Mouse (Mus musculus): ENCODE measurements around the gene Adra2c.

Adra2c gene

DNA sequence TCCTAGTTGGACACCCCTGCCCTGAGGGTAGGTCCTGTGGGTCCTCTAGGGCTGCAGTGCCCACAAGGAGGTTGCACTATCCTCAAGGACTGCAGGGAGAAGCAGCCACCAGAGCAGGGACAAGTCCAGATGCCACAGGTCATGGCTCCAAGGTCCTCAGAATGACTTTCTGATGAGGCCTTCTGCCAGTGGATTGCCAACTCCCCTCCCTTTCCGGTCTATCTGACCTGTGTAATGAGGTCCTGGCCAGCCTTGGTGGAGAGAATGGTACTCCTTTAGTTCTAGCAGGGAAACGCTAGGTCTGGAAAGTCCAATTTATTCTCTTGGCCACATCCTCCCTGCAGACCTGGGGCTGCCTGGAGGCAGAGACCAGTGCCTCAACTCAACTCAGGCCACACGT, at the start of gene Adra2c:
Gene Adra2c (plus strand): TSS at position 301 of the 400 bp plus-strand sequence.
- peak; percentile 25 for DNase-seq

DNA sequence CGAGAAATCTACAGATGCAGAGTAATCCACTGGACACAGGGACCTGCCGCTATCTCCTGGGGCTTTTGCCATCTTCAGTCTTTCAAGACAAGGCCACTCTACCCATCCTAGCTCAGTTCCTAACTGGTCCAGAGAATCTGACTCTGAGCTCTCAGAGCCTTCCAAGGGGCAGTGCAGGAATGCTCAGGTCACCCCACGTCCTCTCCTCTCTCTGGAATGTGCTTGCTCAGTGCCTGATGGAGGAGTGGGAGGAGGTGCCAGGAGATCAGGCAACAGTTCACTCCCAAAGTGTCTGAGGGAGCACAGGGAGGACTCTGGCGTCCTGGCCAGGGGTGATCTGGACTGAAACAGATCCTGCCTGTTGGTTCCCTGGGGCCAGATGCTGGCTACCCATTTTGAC, 45.0 kb upstream of the Adra2c start:
- DNase-seq: no peak

- no peak for DNase-seq
These were observed 40.4 kb upstream of the Adra2c start for GRCm38 (mm10) chr5:35237757-35238156.

GRCm38 (mm10) chr5:35238627-35239026, 39.5 kb upstream of the Adra2c start:
- peak; percentile 87 for DNase-seq

GRCm38 (mm10) chr5:35241556-35241955, 36.6 kb upstream of the Adra2c start:
- DNase-seq: no peak

- no peak for DNase-seq
These were observed 33.9 kb upstream of the Adra2c start for GRCm38 (mm10) chr5:35244204-35244603.

DNA sequence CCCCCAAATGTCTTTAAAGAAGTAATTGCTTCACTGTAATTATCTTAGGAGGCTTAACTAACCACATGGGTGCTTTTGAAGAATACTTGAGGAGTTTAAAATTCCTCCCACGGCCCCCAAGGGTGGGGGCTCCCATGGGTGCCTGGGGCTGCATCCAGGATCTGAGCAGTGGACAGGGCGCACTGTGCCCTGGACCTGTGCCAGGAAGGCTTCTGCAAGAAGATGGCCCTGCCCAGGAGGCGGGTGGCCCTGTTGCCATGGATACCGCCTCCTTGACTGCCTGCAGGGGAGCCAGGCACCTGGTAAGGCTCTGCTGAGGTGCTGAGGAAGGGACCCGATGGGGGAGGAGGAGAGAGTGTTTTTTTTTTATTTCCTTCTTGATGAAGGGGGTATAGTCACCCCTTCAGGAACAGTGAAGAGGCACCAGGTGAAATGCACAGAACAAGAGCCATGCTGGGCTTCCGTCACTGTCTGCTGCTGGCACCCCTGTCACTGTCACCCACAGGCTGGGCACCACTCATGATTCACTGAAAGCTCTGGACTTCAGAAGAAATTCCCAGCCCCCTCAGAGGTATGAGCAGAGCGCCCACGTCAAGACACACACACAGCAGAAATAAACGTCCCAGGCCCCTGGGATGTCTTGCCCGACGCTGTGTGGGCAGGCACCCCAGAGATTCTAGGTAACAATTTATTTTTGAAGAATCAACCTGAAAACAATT, 32.4 kb upstream of the Adra2c start:
- DNase-seq: no peak

DNA sequence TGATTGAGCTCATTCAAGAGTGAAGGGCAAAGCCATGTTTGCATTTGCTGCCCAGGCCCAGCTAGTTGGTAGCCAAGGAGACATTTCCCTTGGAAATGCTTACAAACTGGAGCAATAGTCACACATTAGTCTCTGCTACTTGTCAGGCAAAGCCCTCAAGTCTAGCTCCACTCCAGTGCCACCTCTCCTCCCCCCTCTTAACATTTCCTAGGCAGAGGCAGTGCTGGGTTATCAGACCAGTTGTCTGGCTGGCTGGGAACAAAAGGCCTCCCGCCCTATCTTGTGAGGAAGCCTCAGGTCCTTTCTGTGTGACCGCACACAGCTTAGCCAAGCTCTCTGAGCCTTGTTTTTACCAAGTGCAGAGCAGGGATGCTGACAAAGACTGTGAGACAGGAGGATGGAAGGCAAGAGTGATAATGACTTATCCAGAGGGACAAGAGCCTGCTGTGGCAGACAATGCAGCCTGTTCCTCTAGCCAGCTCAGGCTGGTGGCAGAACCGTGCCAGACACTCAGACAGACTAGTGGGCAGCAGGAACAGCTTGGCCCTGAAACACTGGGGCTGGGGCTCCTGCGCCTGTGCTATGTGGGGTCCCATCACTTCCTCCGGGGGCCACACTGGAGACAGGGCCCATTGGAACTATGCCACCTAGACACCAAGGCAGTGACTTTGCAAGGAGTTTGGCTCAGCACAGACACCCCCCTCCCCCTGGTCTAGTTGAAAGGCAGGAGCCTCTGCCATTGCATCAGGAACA, 23.0 kb upstream of the Adra2c start:
- no peak for DNase-seq

- DNase-seq: no peak
These were observed 14.4 kb upstream of the Adra2c start for GRCm38 (mm10) chr5:35263716-35264115.

- no peak for DNase-seq
These were observed 10.6 kb upstream of the Adra2c start for GRCm38 (mm10) chr5:35267486-35267885.

- no peak for DNase-seq
These were observed 2.8 kb upstream of the Adra2c start for GRCm38 (mm10) chr5:35275356-35275755.

DNA sequence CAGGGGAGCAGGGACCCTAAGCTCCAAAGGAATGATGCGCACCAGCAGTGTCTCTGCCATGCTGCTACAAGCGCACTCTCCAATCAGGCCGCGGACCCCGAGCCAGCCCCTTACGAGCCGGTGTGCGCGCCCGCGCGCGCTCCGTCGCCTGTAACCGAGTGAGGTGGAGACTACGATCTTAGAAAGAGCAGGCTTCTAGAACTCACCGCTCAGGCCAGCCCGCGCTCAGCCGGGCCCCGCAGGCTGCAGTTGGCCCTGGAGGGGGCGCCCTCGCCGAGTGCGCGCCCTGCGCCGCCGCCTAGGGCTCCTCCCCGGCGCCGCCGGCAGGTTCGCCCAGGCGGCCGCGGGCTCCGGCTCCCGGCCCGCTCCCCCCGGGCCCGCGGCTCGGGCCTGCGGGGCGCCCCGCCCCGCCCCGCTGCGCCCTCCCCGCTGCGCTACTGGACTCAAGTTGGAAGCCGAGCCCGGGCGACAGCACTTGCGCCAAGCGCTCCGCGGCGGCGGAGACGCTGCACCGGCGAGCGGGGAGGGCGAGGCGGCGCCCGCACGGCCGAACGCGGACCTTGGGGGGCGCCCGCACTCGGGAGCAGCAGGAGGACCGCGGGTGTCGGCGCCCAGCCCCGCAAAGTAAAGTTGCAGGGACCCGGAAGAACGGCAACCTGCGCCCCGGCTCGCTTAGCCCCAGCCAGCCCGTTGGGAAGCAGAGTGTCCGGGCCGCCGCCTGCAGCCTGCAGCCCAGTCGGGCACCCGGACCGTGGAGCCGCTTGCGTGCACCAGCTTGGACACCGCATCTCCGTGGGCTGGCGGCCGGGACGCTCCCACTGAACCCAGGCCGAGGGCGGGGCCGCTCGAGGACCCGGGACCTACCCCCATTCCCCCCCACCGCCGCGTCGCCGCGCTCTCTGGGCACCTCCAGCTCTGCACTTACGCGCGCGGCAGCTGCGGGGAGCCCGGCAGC, 899 bp downstream of the Adra2c start:
- peak; percentile 84 for DNase-seq

GRCm38 (mm10) chr5:35279696-35280001, 1.5 kb downstream of the Adra2c start:
- no peak for DNase-seq

- peak; percentile 69 for DNase-seq
These were observed 2.1 kb downstream of the Adra2c start for GRCm38 (mm10) chr5:35280002-35280782.

GRCm38 (mm10) chr5:35280783-35281165, 2.7 kb downstream of the Adra2c start:
- DNase-seq: no peak

GRCm38 (mm10) chr5:35285281-35285680, 7.2 kb downstream of the Adra2c start:
- DNase-seq: no peak

DNA sequence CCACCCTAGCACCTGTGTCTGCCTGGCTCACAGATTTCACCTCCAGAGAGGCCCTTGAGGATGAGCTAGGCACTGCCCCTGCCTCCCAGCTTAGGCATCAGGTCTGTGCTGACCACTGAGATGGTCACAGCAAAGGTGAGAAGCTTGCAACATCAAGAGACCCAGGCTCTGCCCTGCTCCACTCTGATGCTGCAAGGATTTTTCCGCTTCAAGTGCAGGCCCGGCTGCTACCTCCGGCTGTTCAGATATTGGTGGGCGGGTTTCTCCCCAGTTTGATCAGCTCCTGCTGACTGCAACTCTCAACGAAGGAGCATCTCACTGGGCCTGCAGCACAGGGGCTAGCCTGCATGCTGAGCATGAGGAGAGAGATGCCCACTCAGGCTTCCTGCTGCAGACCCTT, 8.1 kb downstream of the Adra2c start:
- no peak for DNase-seq

DNA sequence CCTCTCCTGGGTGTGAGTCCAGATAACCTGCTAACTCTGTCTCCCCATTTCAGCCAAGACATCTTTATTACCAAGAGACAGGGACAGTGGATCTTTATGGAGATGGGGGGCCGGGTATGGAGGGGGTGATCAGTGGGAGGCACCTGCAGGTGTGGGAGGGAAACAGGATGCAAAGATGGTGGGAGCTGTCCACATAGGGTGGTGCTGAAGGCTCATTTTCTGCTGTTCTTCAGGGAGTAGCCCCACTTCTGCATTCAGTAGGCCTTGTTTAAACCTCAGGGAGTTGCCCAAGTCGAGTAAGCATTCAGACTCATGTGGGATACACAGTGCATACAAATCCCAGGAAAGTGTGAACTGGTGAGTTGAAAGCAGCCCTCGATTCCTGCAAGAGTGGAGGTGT, 21.5 kb downstream of the Adra2c start:
- no peak for DNase-seq

GRCm38 (mm10) chr5:35304191-35304590, 26.1 kb downstream of the Adra2c start:
- DNase-seq: peak; percentile 48

- peak; percentile 93 for DNase-seq
These were observed 27.2 kb downstream of the Adra2c start for GRCm38 (mm10) chr5:35305332-35305731.

- no peak for DNase-seq
These were observed 28.6 kb downstream of the Adra2c start for GRCm38 (mm10) chr5:35306692-35307091.

GRCm38 (mm10) chr5:35309853-35310252, 31.7 kb downstream of the Adra2c start:
- DNase-seq: no peak
